Mouse (Mus musculus) B cell, adult 2 months (primary cell): Measurements from ENCODE around the gene Immp1l.

Experiments
- DNase-seq, 2 experiments: peaks; one replicate each; pipeline ENCODE4 v3.0.0; 2022

The Immp1l gene

GRCm38 (mm10) chr2:105903896-105904756, at the start of gene Immp1l, which contains the start of gene Elp4:
Immp1l (plus strand) TSS chr2:105904638.
Elp4 (minus strand) TSS chr2:105904564.
- DNase-seq = peak; percentile 93 to 94

- DNase-seq = no peak
Measured at GRCm38 (mm10) chr2:105854740-105855139, 49.7 kb upstream of the Immp1l start.

- DNase-seq = no peak
Measured at GRCm38 (mm10) chr2:105873403-105873802, 31.0 kb upstream of the Immp1l start.

- DNase-seq = no peak
Measured at GRCm38 (mm10) chr2:105890816-105891215, 13.6 kb upstream of the Immp1l start.

- DNase-seq = no peak
Measured at GRCm38 (mm10) chr2:105904757-105905146, 314 bp downstream of the Immp1l start.

- peak; percentile 46 to 47 for DNase-seq
Measured at GRCm38 (mm10) chr2:105908351-105908750, 3.9 kb downstream of the Immp1l start.

GRCm38 (mm10) chr2:105910611-105911010, 6.2 kb downstream of the Immp1l start:
- no peak for DNase-seq

GRCm38 (mm10) chr2:105913655-105914366, 9.4 kb downstream of the Immp1l start:
- no peak for DNase-seq

- no peak for DNase-seq
Measured at GRCm38 (mm10) chr2:105916671-105917070, 12.2 kb downstream of the Immp1l start.

- DNase-seq = no peak
Measured at GRCm38 (mm10) chr2:105917623-105918346, 13.3 kb downstream of the Immp1l start.

- no peak for DNase-seq
Measured at GRCm38 (mm10) chr2:105950131-105950530, 45.7 kb downstream of the Immp1l start.

GRCm38 (mm10) chr2:105951350-105951940, 47.0 kb downstream of the Immp1l start:
- DNase-seq = no peak

GRCm38 (mm10) chr2:105953862-105954261, 49.4 kb downstream of the Immp1l start:
- DNase-seq = no peak

GRCm38 (mm10) chr2:105963447-105963846, 59.0 kb downstream of the Immp1l start:
- DNase-seq = no peak

- DNase-seq = no peak
Measured at GRCm38 (mm10) chr2:105973941-105974340, 69.5 kb downstream of the Immp1l start.

- DNase-seq = no peak
Measured at GRCm38 (mm10) chr2:105978065-105978464, 73.6 kb downstream of the Immp1l start.

GRCm38 (mm10) chr2:105985206-105985605, 80.8 kb downstream of the Immp1l start:
- DNase-seq = no peak

GRCm38 (mm10) chr2:105987131-105987530, 82.7 kb downstream of the Immp1l start:
- DNase-seq = no peak

GRCm38 (mm10) chr2:105987999-105988398, 83.6 kb downstream of the Immp1l start:
- DNase-seq = no peak

- peak; percentile 89 for DNase-seq
Measured at GRCm38 (mm10) chr2:106002835-106003739, 98.6 kb downstream of the Immp1l start, which contains the start of gene Dnajc24. Dnajc24 (minus strand) TSS chr2:106003549.

- DNase-seq = no peak
Measured at GRCm38 (mm10) chr2:106008415-106008814, 104.0 kb downstream of the Immp1l start.
